Mouse (Mus musculus): ENCODE results near the gene Spen. TPM values are rescaled to one million over a fixed set of nuclear protein-coding genes. Genes with fewer than 3 reads are reported as not detected.
"Not testable (repeated sequence)": the region's sequence is repeated elsewhere in the genome, so short reads cannot be mapped to it uniquely, and the experiment has no call there.

The Spen gene
- 10 to 100 TPM; 50.8 to 72.8 TPM for total RNA-seq (2021)

DNA sequence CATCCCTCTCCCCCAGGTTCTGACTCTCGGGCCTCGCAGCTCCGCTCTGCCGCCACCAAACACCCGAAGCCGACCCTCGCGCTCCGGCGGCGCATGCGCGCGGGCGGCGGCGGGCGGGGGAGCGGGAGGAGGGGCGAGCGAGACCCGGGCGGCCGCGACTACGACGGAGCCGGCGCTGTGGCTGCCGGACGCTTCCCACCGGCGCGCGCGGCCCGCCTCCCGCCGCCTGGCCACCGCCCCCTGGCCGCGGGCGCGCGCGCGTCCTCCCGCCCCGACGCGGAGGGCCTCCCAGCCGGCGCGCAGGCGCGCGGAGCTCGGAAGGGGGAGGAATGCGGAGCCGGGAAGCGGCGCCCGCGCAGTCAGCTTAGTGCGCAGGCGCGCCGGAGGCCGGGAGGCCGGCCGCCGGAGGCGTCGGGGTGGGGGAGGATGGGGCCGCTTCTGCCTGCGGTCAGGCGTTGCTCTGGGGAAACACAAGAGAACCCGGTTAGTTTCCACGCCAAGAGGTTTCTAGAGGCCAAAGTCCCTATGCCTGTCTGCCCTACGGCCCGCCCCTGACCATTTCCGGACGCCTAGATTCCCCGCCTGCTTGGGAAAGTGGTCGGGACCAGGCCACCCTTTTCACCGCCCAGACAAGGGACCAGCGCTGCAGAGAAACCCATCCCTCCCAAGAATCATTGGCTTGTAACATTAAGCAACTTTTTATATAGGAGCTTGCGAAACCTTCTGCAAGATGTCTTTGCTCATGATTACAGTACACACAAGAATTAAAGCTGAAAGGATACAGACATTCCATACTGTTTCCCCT, at the start of gene Spen:
TSS of gene Spen (minus strand) at position 190 of the 805 bp plus-strand sequence.
- DNase-seq (ENCODE audit: low spot score in 2 of 2), result peak; percentile 92 to 97
- intact Hi-C loops (cut with DNase I), result loop anchor here (1.0 to 5.0 kb wide), 2 partner anchors 8 to 36 kb away; no protein-coding TSS in a partner anchor

- DNase-seq (ENCODE audit: low spot score in 2 of 2), result no peak
- intact Hi-C loops (cut with DNase I), result no loop called here
Observed at GRCm38 (mm10) chr4:141583919-141584318, 45.5 kb upstream of the Spen start.

DNA sequence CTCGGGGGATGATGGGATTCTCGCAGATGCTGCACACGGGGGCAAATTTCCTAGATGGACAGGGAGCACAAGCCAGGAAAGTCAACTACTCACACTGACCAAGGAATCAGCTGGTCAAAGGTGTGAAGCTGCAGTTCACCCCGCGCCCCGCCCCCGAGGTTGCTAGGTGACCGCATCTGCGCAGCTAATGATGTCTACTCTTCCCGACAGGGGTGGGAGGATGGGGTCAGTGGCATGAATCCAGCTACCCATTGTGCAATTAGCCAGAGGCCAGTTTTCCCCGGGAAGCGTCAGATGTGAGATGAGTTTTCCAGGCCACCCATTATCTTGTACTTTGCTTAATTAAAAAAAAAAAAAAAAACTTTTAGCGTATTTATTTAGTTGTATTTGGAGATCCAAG, 42.7 kb upstream of the Spen start:
- intact Hi-C loops (cut with DNase I), result no loop called here
- no peak for DNase-seq (ENCODE audit: low spot score in 2 of 2)

DNA sequence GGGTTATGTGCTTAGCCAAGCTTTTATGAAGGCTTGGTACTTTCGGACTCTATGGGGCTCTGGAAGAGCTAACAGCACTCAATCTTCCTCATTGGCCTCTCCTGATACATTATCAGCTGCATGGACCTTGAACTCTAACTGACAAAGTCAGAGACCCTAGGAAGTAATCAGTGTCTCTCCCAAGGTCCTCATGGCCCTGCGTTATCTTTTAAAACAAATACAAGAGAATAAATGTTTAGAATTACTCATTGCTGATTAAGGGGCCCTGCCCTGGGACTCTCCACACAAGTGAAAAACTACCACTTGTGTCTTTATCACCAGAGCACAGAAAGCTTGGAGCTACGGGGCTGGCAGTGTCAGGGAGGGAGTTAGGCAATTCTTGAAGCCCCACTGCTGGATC, 40.4 kb upstream of the Spen start:
- intact Hi-C loops (cut with DNase I), result loop anchor here (5.0 kb wide), 1 partner anchor 307 kb away; no protein-coding TSS in a partner anchor
- DNase-seq (ENCODE audit: low spot score in 2 of 2), result no peak

GRCm38 (mm10) chr4:141576877-141577276, 38.5 kb upstream of the Spen start:
- intact Hi-C loops (cut with DNase I), result loop anchor here (5.0 kb wide), 1 partner anchor 305 kb away; no protein-coding TSS in a partner anchor

GRCm38 (mm10) chr4:141576404-141576803, 38.0 kb upstream of the Spen start:
- intact Hi-C loops (cut with DNase I), result loop anchor here (5.0 kb wide), 1 partner anchor 304 kb away; no protein-coding TSS in a partner anchor
- no peak for DNase-seq (ENCODE audit: low spot score in 2 of 2)

More at GRCm38 (mm10) chr4:141576877-141577276, 38.5 kb upstream of the Spen start:
- no peak for DNase-seq (ENCODE audit: low spot score in 2 of 2)

DNA sequence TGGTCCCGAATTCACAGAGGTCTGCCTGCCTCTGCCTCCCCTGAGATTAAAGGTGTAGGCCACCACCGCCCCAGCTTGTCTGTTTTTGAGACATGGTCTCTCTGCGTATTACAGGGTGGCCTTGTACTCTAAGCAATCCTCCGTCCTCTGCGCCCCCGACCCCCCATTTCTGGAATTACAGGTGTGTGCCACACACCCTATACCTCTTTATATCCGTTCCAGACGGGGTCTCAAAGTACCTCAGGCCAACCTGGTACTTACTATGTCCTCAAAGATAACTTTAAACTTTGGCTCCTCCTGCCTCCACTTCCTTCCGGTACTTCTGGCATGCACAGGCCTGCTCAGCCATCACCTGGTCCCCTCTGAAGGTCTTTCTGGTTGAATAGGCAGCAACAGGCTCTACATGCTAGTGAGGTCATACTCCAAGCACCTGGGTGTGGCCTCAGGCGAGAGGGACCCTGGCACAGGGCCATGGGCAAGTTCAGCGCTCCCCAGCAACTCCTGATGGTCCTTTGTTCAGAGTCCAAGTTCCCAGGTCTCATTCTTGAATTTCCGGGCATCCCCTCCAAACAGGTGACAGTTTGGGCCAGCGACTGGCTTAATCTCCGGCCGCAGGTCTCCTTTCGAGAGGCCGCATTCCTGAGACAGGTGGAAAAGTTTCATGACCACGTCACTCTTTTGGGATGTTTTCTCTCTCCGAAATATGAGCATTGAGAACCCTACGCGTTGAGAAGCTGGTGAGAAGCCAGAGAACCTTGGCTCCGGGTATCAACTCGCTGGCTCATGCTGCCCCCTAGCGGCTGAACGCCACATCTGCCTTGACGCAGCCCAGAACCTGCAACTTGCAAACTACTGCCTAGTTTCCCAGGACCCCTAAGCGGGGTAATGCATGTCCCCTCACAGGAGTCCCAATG, 36.6 kb upstream of the Spen start:
- intact Hi-C loops (cut with DNase I), result loop anchor here (2.0 to 5.0 kb wide), 3 partner anchors 170 to 303 kb away; no protein-coding TSS in a partner anchor
- DNase-seq (ENCODE audit: low spot score in 2 of 2), result peak; percentile 69 to 80

- no peak for DNase-seq (ENCODE audit: low spot score in 2 of 2)
- intact Hi-C loops (cut with DNase I), result no loop called here
Observed at GRCm38 (mm10) chr4:141573359-141573966, 35.1 kb upstream of the Spen start.

GRCm38 (mm10) chr4:141572668-141573358, 34.4 kb upstream of the Spen start:
- intact Hi-C loops (cut with DNase I), result no loop called here
- DNase-seq (ENCODE audit: low spot score in 2 of 2), result no peak

DNA sequence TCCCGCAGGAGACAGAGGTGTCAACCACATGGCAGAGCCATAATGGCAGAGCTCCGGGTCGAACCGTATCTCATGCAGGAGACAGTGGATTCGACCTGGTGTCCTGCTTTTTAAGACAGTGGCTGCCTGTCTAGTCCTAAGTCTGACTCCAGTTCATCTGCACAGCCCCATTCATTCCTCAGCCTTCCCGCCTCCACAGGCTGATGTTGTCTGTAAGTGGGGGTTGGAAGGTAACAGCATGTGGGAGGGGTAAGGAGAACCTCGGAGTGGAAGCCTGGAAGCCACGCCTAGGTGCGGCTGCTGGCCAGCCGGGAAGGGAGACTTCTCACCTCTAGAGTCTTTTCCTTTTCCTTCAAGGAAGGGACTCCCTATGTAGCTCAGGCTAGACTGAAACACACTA, 33.5 kb upstream of the Spen start:
- intact Hi-C loops (cut with DNase I), result no loop called here
- DNase-seq (ENCODE audit: low spot score in 2 of 2), result no peak

DNA sequence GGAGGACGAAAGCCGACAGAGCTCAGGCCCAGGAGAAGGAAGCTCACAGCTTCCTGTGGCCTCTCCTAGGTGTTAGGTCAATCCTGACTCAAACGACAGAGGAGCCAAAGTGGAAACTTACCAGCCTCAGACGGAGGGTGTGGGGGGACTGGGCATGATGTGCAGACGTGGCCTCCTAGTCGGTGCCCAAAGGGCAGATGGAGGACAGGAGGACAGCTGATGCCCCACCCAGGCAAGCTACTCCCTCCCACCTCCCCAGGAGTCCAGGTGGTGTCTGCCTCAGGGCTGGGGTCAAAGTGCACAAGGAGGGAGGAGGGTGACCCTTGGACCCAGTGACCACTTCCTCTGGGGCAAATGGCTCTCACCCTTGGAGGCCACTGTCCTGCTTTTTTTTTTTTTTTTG, 32.9 kb upstream of the Spen start:
- intact Hi-C loops (cut with DNase I), result no loop called here
- DNase-seq (ENCODE audit: low spot score in 2 of 2), result no peak

GRCm38 (mm10) chr4:141570821-141571220, 32.4 kb upstream of the Spen start:
- no peak for DNase-seq (ENCODE audit: low spot score in 2 of 2)
- intact Hi-C loops (cut with DNase I), result no loop called here

DNA sequence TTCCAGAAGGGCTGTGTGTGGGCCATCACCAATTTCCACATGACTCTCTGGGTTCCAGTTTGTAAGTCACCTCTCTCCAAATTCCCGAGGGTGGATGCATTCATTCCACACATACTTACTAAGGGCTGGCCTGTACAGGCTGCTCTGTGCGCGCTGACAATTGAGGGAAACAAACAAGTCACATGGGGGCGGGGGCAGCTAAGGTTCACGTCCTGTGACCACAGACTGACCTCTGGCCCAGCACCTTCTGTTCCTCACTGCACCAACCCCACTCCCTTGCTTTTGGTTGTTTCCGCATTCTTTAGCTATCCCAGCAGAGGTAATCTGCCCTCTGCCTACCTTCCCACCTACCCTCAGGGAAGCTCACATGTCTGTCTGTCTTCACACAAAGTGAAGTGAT, 31.6 kb upstream of the Spen start:
- no peak for DNase-seq (ENCODE audit: low spot score in 2 of 2)
- intact Hi-C loops (cut with DNase I), result no loop called here

GRCm38 (mm10) chr4:141568966-141569365, 30.6 kb upstream of the Spen start:
- no peak for DNase-seq (ENCODE audit: low spot score in 2 of 2)
- intact Hi-C loops (cut with DNase I), result no loop called here

DNA sequence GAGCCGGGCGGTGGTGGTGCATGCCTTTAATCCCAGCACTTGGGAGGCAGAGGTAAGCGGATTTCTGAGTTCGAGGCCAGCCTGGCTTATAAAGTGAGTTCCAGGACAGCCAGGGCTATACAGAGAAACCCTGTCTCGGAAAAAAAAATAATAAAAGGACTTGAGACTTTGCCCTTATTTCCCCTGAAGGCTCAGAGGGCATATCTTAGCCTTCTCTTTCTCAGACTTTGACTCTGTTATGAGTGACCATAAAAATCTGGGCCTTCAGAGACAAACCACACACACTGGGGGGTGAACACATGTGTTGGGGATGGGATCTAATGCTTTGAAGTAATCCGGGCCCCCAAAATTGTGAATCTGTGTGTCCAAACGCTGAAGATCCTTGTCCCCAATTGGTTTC, 28.8 kb upstream of the Spen start:
- DNase-seq (ENCODE audit: low spot score in 2 of 2); intact Hi-C loops (cut with DNase I): not testable (repeated sequence)

GRCm38 (mm10) chr4:141566187-141566586, 27.8 kb upstream of the Spen start:
- no peak for DNase-seq (ENCODE audit: low spot score in 2 of 2)
- intact Hi-C loops (cut with DNase I), result no loop called here

DNA sequence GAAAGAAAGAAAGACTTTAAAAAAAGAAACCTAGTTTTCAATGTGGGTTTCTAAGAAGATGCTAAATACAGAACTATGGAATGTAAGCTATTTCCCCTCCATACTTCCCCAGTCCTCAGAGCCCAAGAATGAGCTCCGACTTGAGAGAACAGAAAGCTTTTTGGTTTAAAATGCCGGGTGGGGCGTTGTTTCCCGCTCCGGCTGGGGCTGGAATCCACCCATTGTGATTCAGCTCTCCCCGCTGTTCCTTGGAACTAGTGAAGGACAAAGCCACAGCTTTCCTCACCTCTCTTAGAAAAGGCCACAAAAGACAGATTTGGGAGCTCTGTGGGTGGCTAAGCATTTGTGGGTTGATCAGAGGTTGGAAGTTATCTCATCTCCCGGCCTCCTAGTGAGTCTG, 26.9 kb upstream of the Spen start:
- DNase-seq (ENCODE audit: low spot score in 2 of 2), result no peak
- intact Hi-C loops (cut with DNase I), result no loop called here

DNA sequence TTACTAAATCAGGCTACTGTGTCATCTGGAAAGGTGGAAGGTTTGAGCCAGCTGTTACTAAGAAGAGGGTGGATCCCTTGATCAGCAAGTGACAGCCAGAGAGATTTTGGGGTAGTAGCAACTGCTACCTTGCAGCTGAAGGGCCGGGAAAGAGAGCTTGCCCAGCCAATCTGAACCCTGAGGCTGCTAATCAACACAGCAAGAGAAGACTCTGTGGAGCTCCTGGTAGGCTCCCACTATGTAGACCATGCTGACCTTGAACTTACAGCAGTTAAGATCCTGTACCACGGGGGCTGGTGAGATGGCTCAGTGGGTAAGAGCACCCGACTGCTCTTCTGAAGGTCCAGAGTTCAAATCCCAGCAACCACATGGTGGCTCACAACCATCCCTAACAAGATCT, 26.3 kb upstream of the Spen start:
- no peak for DNase-seq (ENCODE audit: low spot score in 2 of 2)
- intact Hi-C loops (cut with DNase I), result no loop called here

GRCm38 (mm10) chr4:141564209-141564608, 25.8 kb upstream of the Spen start:
- intact Hi-C loops (cut with DNase I), result no loop called here
- no peak for DNase-seq (ENCODE audit: low spot score in 2 of 2)

Measured in left cerebral cortex, postnatal 36 days (tissue).